Mouse (Mus musculus): ENCODE results near the gene Fer1l5. TPM values are rescaled to one million over a fixed set of nuclear protein-coding genes. Genes with fewer than 3 reads are reported as not detected.

Fer1l5 gene
- 1.8 and 1.9 TPM in 2 replicates for polyA plus RNA-seq (2016; fragmentation: Nextera tagmentation; extraction: Ambion mirVana)

- Histone ChIP-seq H3K36me3 (0 out of 2 replicates have a peak, but pooled peaks cover 4% of the 10 kb centered on the region), H3K4me3 (no peak within 1 kb of the TSS), H3K4me1 (peaks cover 13% of the 10 kb centered on the region), H3K27ac (replicated peaks) (no peak within 1 kb of the TSS), H3K27me3 (ENCODE audit: low read depth, poor library complexity, severe bottlenecking) (0 out of 2 replicates have a peak, but pooled peaks cover 5% of the 10 kb centered on the region), H3K9me3 (replicated peaks) (no peaks in the 10 kb centered on the region)
- 80% methylated on average over 10 of the region's 10 CpGs for WGBS
- DNase-seq (ENCODE audit: low spot score): no peak
Observed at GRCm38 (mm10) chr1:36371934-36372845, at the start of gene Fer1l5. Gene Fer1l5 (plus strand): TSS chr1:36372291.

GRCm38 (mm10) chr1:36323076-36323475 is 49.0 kb upstream of the Fer1l5 start:
- peaks cover 10% of the 10 kb centered on the region; the same call in 1 of the 2 replicates for H3K4me1 ChIP-seq
- 73% methylated on average over 9 of the region's 9 CpGs for WGBS
- H3K27ac ChIP-seq (replicated peaks): no peak overlapping the region

GRCm38 (mm10) chr1:36323746-36324448 is 48.2 kb upstream of the Fer1l5 start:
- H3K4me3 ChIP-seq: no peak overlapping the region

More at GRCm38 (mm10) chr1:36323076-36323475, 49.0 kb upstream of the Fer1l5 start:
- Histone ChIP-seq H3K36me3 (peaks cover 22% of the 10 kb centered on the region), H3K9me3 (replicated peaks) (no peaks in the 10 kb centered on the region), H3K4me3 (no peak overlapping the region), H3K27me3 (ENCODE audit: low read depth, poor library complexity, severe bottlenecking) (no peaks in the 10 kb centered on the region)
- no peak for DNase-seq (ENCODE audit: low spot score)

GRCm38 (mm10) chr1:36325900-36326321 is 46.2 kb upstream of the Fer1l5 start:
- Histone ChIP-seq H3K27ac (replicated peaks) (no peak overlapping the region), H3K9me3 (replicated peaks) (no peaks in the 10 kb centered on the region), H3K4me3 (no peak overlapping the region), H3K27me3 (ENCODE audit: low read depth, poor library complexity, severe bottlenecking) (no peaks in the 10 kb centered on the region), H3K4me1 (peaks cover 10% of the 10 kb centered on the region; the same call in 1 of the 2 replicates), H3K36me3 (peaks cover 30% of the 10 kb centered on the region)
- DNase-seq (ENCODE audit: low spot score): no peak
- WGBS: 91% methylated on average over 2 of the region's 2 CpGs

More at GRCm38 (mm10) chr1:36323746-36324448, 48.2 kb upstream of the Fer1l5 start:
- DNase-seq (ENCODE audit: low spot score): peak; percentile 32
- 56% methylated on average over 8 of the region's 8 CpGs for WGBS
- Histone ChIP-seq H3K36me3 (peaks cover 22% of the 10 kb centered on the region), H3K9me3 (replicated peaks) (no peaks in the 10 kb centered on the region), H3K27ac (replicated peaks) (no peak overlapping the region), H3K4me1 (peaks cover 10% of the 10 kb centered on the region; the same call in 1 of the 2 replicates), H3K27me3 (ENCODE audit: low read depth, poor library complexity, severe bottlenecking) (no peaks in the 10 kb centered on the region)

- Histone ChIP-seq H3K4me1 (peaks cover 10% of the 10 kb centered on the region; the same call in 1 of the 2 replicates), H3K36me3 (peaks cover 38% of the 10 kb centered on the region), H3K27me3 (ENCODE audit: low read depth, poor library complexity, severe bottlenecking) (no peaks in the 10 kb centered on the region), H3K9me3 (replicated peaks) (no peaks in the 10 kb centered on the region), H3K27ac (replicated peaks) (no peak overlapping the region), H3K4me3 (no peak overlapping the region)
- no peak for DNase-seq (ENCODE audit: low spot score)
- 94% methylated on average over 2 of the region's 2 CpGs for WGBS
Observed at GRCm38 (mm10) chr1:36326815-36327214, 45.3 kb upstream of the Fer1l5 start.

- DNase-seq (ENCODE audit: low spot score): no peak
- Histone ChIP-seq H3K27ac (replicated peaks) (no peak overlapping the region), H3K27me3 (ENCODE audit: low read depth, poor library complexity, severe bottlenecking) (no peaks in the 10 kb centered on the region), H3K9me3 (replicated peaks) (no peaks in the 10 kb centered on the region), H3K36me3 (peaks cover 58% of the 10 kb centered on the region), H3K4me1 (no peaks in the 10 kb centered on the region), H3K4me3 (no peak overlapping the region)
- 82% methylated on average over 6 of the region's 6 CpGs for WGBS
Observed at GRCm38 (mm10) chr1:36331743-36332142, 40.3 kb upstream of the Fer1l5 start.

GRCm38 (mm10) chr1:36332955-36333887 is 38.9 kb upstream of the Fer1l5 start:
- Histone ChIP-seq H3K4me1 (no peaks in the 10 kb centered on the region), H3K4me3 (no peak overlapping the region), H3K9me3 (replicated peaks) (no peaks in the 10 kb centered on the region), H3K36me3 (peaks cover 64% of the 10 kb centered on the region), H3K27ac (replicated peaks) (no peak overlapping the region), H3K27me3 (ENCODE audit: low read depth, poor library complexity, severe bottlenecking) (no peaks in the 10 kb centered on the region)
- WGBS: 91% methylated on average over 14 of the region's 14 CpGs
- DNase-seq (ENCODE audit: low spot score): no peak

- no peaks in the 10 kb centered on the region for H3K9me3 ChIP-seq (replicated peaks)
- no peaks in the 10 kb centered on the region for H3K4me1 ChIP-seq
- H3K27ac ChIP-seq (replicated peaks): no peak overlapping the region
- 96% methylated on average over 6 of the region's 6 CpGs for WGBS
- no peak for DNase-seq (ENCODE audit: low spot score)
- H3K27me3 ChIP-seq (ENCODE audit: low read depth, poor library complexity, severe bottlenecking): no peaks in the 10 kb centered on the region
- H3K4me3 ChIP-seq: no peak overlapping the region
- H3K36me3 ChIP-seq: peaks cover 100% of the 10 kb centered on the region
Observed at GRCm38 (mm10) chr1:36342547-36342946, 29.5 kb upstream of the Fer1l5 start.

- H3K36me3 ChIP-seq: peaks cover 98% of the 10 kb centered on the region
- no peak overlapping the region for H3K4me3 ChIP-seq
- no peaks in the 10 kb centered on the region for H3K4me1 ChIP-seq
- no peaks in the 10 kb centered on the region for H3K27me3 ChIP-seq (ENCODE audit: low read depth, poor library complexity, severe bottlenecking)
- H3K9me3 ChIP-seq (replicated peaks): no peaks in the 10 kb centered on the region
- DNase-seq (ENCODE audit: low spot score): no peak
- whole genome bisulfite sequencing: 92% methylated on average over 4 of the region's 4 CpGs
- H3K27ac ChIP-seq (replicated peaks): no peak overlapping the region
Observed at GRCm38 (mm10) chr1:36352351-36352750, 19.7 kb upstream of the Fer1l5 start.

- Histone ChIP-seq H3K4me1 (no peaks in the 10 kb centered on the region), H3K36me3 (peaks cover 91% of the 10 kb centered on the region), H3K4me3 (no peak overlapping the region), H3K9me3 (replicated peaks) (no peaks in the 10 kb centered on the region), H3K27ac (replicated peaks) (no peak overlapping the region), H3K27me3 (ENCODE audit: low read depth, poor library complexity, severe bottlenecking) (no peaks in the 10 kb centered on the region)
- WGBS: 94% methylated on average over 5 of the region's 5 CpGs
- no peak for DNase-seq (ENCODE audit: low spot score)
Observed at GRCm38 (mm10) chr1:36356955-36357695, 15.0 kb upstream of the Fer1l5 start.

GRCm38 (mm10) chr1:36367698-36368097 is 4.4 kb upstream of the Fer1l5 start:
- H3K9me3 ChIP-seq (replicated peaks): no peaks in the 10 kb centered on the region
- H3K36me3 ChIP-seq: peaks cover 47% of the 10 kb centered on the region

More at GRCm38 (mm10) chr1:36367698-36368097, 4.4 kb upstream of the Fer1l5 start:
- Histone ChIP-seq H3K27me3 (ENCODE audit: low read depth, poor library complexity, severe bottlenecking) (0 out of 2 replicates have a peak, but pooled peaks cover 5% of the 10 kb centered on the region), H3K27ac (replicated peaks) (no peak overlapping the region), H3K4me1 (peaks cover 18% of the 10 kb centered on the region), H3K4me3 (peak overlapping the region; percentile 93)
- 70% methylated on average over 12 of the region's 12 CpGs for WGBS
- no peak for DNase-seq (ENCODE audit: low spot score)
